Mouse (Mus musculus) inflammation-experienced regulatory T-cells, adult 16 weeks (primary cell): ENCODE results near the gene Chchd2. TPM values are rescaled to one million over a fixed set of nuclear protein-coding genes. Genes with fewer than 3 reads are reported as not detected.

ENCODE experiments used
- polyA plus RNA-seq: library from polyadenylated mRNA; unstranded; fragments of 100-300 nt; shearing (Covaris generic); gene quantifications from one replicate; pipeline ENCODE4 v1.2.1, GENCODE M21; 2017

Gene Chchd2
- polyA plus RNA-seq, result 481 TPM

GRCm38 (mm10) chr5:129886911-129887636 lies at the start of gene Chchd2:
TSS of gene Chchd2 (minus strand) at chr5:129887470.

GRCm38 (mm10) chr5:129908242-129908965 lies 21.1 kb upstream of the Chchd2 start, which contains the start of gene Nupr1l:
TSS of gene Nupr1l (plus strand) at chr5:129908540.

GRCm38 (mm10) chr5:129898449-129898848 lies 11.2 kb upstream of the Chchd2 start, which contains the start of gene Phkg1:
TSS of gene Phkg1 (minus strand) at chr5:129898549.

GRCm38 (mm10) chr5:129895198-129896088 lies 8.2 kb upstream of the Chchd2 start, which contains the start of gene Zbed5:
TSS of gene Zbed5 (plus strand) at chr5:129895723.

GRCm38 (mm10) chr5:129846752-129847557 lies 40.3 kb downstream of the Chchd2 start, which contains the start of gene Sumf2:
TSS of gene Sumf2 (plus strand) at chr5:129846986.

Other genes with a start within 250 kb of the Chchd2 start
- gene Zfp11, start 217.4 kb downstream of the Chchd2 start, polyA plus RNA-seq, result 4.8 TPM
- gene Sept14, start 179.0 kb downstream of the Chchd2 start, polyA plus RNA-seq, result not detected
- 127 TPM for gene Mrps17, start 172.0 kb downstream of the Chchd2 start, polyA plus RNA-seq
- 32.4 TPM for gene Nipsnap2, start 162.4 kb downstream of the Chchd2 start, polyA plus RNA-seq
- 70.0 TPM for gene Psph, start 100.0 kb downstream of the Chchd2 start, polyA plus RNA-seq
- 34.8 TPM for gene Sumf2, start 40.5 kb downstream of the Chchd2 start, polyA plus RNA-seq
- 2.7 TPM for gene Zbed5, start 8.3 kb upstream of the Chchd2 start, polyA plus RNA-seq
- gene Phkg1, start 11.1 kb upstream of the Chchd2 start, polyA plus RNA-seq, result 0.13 TPM
- not detected for gene Nupr1l, start 21.1 kb upstream of the Chchd2 start, polyA plus RNA-seq
- gene Vkorc1l1, start 54.5 kb upstream of the Chchd2 start, polyA plus RNA-seq, result 7.3 TPM
- 63.8 TPM for gene Gusb, start 115.6 kb upstream of the Chchd2 start, polyA plus RNA-seq
- 98.1 TPM for gene Asl, start 141.8 kb upstream of the Chchd2 start, polyA plus RNA-seq
- 53.4 TPM for gene Crcp, start 141.8 kb upstream of the Chchd2 start, polyA plus RNA-seq
- gene Tpst1, start 185.9 kb upstream of the Chchd2 start, polyA plus RNA-seq, result 2.4 TPM